Mouse (Mus musculus) intestine, embryonic 15.5 days (tissue): ENCODE measurements around the gene Reps2. TPM values are rescaled to one million over a fixed set of nuclear protein-coding genes. Genes with fewer than 3 reads are reported as not detected.

Experiments used
- ATAC-seq: fragments of 200-750 bp; cut with Nextera tagmentation; 2 replicates; pipeline ENCODE4 v1.8.0; 2017; ENCODE audit warnings: moderate TSS enrichment, moderate library complexity
- H3K27ac ChIP-seq: fragments of 300-500 bp; sonication (generic); 2 replicates; pipeline ENCODE4 v1.5.1; 2015; ENCODE audit warnings: mild to moderate bottlenecking, inconsistent platforms
- H3K27me3 ChIP-seq: fragments of 300-500 bp; sonication (generic); replicated peaks from 2 replicates; pipeline ENCODE4 v1.6.1; 2015; ENCODE audit warnings: inconsistent platforms
- H3K36me3 ChIP-seq: fragments of 300-500 bp; sonication (generic); 2 replicates; pipeline ENCODE4 v1.6.1; 2015; ENCODE audit warnings: inconsistent platforms
- H3K4me1 ChIP-seq: fragments of 300-500 bp; sonication (generic); replicated peaks from 2 replicates; pipeline ENCODE4 v1.6.1; 2015; ENCODE audit warnings: inconsistent platforms
- H3K4me2 ChIP-seq: fragments of 300-500 bp; sonication (generic); replicated peaks from 2 replicates; pipeline ENCODE4 v1.6.1; 2015; ENCODE audit warnings: mild to moderate bottlenecking, inconsistent platforms
- H3K4me3 ChIP-seq: fragments of 300-500 bp; sonication (generic); replicated peaks from 2 replicates; pipeline ENCODE4 v1.5.1; 2015; ENCODE audit warnings: inconsistent platforms
- H3K9ac ChIP-seq: fragments of 300-500 bp; sonication (generic); 2 replicates; pipeline ENCODE4 v1.6.1; 2015; ENCODE audit warnings: inconsistent platforms
- H3K9me3 ChIP-seq: fragments of 300-500 bp; sonication (generic); 2 replicates; pipeline ENCODE4 v1.6.1; 2016; ENCODE audit warnings: inconsistent platforms
- WGBS: fragments of 180-500 bp; shearing (Covaris S2); methylation state at CpG from one replicate; pipeline ENCODE4 v1.1.7; 2015; 5-methylcytosine and 5-hydroxymethylcytosine counted together
- polyA plus RNA-seq: library from polyadenylated mRNA; unstranded; fragments of >200 nt; fragmentation: Nextera tagmentation; extraction: Ambion mirVana; gene quantifications from 2 replicates; pipeline ENCODE4 v1.2.1, GENCODE M21; 2015

The Reps2 gene
- 0.48 and 0.62 TPM in 2 replicates for polyA plus RNA-seq

DNA sequence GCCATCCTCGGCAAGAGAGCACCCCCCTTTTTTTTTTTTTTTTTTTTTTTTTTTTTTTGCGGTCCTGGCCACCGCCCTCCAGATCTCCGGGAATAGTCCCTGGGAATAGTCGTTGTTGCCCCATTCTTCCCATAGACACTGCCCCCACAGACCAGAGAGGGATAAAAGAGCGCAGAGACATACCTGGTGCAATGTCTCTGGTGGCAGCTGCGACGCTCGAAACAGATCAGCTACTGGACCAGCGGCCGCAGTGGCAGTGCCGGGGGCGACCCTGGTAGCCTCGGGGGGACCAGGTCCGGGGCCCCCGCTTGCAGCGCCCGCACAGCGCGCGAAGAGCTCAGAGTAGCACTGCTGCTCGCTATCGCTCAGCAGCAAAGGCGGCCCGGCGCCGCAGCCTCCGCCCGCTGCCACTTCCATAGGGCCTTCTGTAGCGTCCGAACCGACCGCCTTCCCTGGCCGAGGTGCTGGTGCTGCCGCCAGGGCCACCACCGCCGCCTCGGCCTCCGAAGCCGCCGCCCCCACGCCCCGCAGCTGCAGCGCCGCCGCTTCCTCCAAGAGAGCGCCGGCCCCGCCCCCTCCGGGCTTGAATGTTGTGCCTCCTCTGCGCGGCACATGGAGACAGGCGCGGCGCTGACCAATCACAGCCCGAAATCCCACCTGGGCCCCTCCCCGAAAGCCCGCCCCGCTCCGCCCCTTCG is at the start of gene Reps2:
TSS of gene Reps2 (minus strand) at position 559 of the 698 bp plus-strand sequence.
- H3K36me3 ChIP-seq = no peaks in the 10 kb centered on the region
- 14% methylated on average over 54 of the region's 61 CpGs for WGBS
- peak; percentile 99 for ATAC-seq

DNA sequence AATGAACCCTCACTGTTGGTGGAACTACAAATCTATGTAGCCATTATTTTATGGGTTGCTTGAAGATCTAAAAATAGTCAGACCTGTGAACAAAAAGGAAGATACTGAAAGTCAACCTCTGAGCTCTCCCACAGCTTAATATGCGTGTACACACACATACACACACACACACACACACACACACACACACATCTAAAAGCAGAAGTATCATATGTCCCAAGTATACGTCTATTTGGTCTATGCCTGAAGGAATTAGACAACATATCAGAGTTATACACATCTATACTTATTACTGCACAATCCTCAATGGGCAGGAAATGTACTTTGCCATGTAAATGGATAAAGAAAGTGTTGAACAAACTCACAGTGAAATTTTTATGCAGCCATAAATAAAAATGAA is 47.8 kb upstream of the Reps2 start:
- 53% methylated on average over 2 of the region's 2 CpGs for WGBS
- Histone ChIP-seq H3K9ac (no peak overlapping the region), H3K4me1 (no peaks in the 10 kb centered on the region), H3K4me3 (no peak overlapping the region), H3K36me3 (no peaks in the 10 kb centered on the region), H3K9me3 (no peaks in the 10 kb centered on the region), H3K4me2 (no peak overlapping the region), H3K27me3 (no peaks in the 10 kb centered on the region), H3K27ac (no peak overlapping the region)
- ATAC-seq = no peak

More for the DNA sequence above, at the start of gene Reps2:
- Histone ChIP-seq H3K4me3 (peak within 1 kb of the TSS; percentile 57), H3K27ac (no peak within 1 kb of the TSS), H3K9ac (peak within 1 kb of the TSS; percentile 46), H3K4me1 (no peaks in the 10 kb centered on the region), H3K27me3 (no peaks in the 10 kb centered on the region), H3K4me2 (peak within 1 kb of the TSS; percentile 88), H3K9me3 (no peaks in the 10 kb centered on the region)

DNA sequence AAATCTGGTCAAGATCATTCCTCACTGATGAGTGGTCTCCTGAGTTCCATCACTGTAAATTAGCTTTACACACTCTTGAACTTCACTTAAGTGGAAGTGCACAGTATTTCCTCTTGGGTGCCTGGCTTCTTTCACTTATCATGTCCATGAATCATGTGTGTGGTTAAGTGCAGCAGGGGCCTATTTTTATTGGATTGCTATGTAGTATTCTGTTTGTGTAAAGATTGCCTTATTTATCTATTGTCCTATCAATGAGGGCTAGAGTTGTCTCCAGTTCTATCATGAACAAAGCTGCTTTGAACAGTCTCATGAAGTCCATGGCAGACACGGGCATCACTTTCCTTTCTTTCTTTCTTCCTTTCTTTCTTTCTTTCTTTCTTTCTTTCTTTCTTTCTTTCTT is 41.9 kb upstream of the Reps2 start:
- Histone ChIP-seq H3K4me1 (no peaks in the 10 kb centered on the region), H3K36me3 (no peaks in the 10 kb centered on the region), H3K9ac (no peak overlapping the region), H3K27me3 (no peaks in the 10 kb centered on the region; the same call in 1 of the 2 replicates), H3K27ac (no peak overlapping the region), H3K4me2 (no peak overlapping the region), H3K4me3 (no peak overlapping the region), H3K9me3 (no peaks in the 10 kb centered on the region)
- 87% methylated on average over 1 of the region's 1 CpGs for WGBS
- ATAC-seq = no peak

DNA sequence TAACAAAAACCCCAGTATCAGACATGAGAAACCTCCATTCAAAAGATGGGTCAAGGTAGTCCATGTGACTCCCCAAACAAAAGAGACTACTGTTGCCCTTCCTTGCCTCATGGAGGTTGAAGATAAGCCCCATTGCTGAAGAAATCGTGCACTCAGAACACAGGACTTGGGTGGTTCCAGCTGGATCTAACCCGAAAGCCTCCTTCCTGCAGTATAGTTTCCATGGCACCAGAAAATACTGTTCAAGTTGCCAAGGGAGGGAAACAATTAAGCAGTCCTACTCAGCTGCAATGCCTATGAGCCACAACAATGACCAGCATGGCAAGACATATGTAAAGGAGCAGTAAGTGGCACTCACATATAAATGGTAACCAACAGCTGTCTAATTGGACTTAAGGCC is 36.1 kb upstream of the Reps2 start:
- no peak for ATAC-seq
- no peaks in the 10 kb centered on the region for H3K36me3 ChIP-seq
- 57% methylated on average over 2 of the region's 2 CpGs for WGBS

DNA sequence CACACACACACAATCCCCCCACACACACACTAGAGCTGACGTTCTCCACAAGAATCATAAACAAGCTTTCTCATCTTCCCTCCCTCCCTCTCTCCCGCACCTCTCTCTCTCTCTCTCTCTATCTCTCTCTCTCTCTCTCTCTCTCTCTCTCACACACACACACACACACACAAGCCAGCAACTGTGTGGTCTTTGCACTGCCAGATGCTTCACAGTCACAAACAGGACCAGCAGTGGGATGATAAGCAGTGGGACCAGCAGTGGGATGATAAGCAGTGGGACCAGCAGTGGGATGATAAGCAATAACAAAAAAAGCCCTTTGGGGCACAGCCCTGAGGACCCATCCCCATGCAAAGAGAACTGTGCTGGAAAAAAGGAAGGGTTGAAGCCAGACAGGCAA is 35.4 kb upstream of the Reps2 start:
- WGBS = 56% methylated on average over 2 of the region's 2 CpGs
- H3K4me3 ChIP-seq = no peak overlapping the region
- H3K36me3 ChIP-seq = no peaks in the 10 kb centered on the region
- peak; percentile 20; the same call in 1 of the 2 replicates for ATAC-seq
- H3K27me3 ChIP-seq = no peaks in the 10 kb centered on the region; the same call in 1 of the 2 replicates
- no peaks in the 10 kb centered on the region for H3K9me3 ChIP-seq
- H3K9ac ChIP-seq = no peak overlapping the region
- no peaks in the 10 kb centered on the region for H3K4me1 ChIP-seq
- H3K4me2 ChIP-seq = no peak overlapping the region
- no peak overlapping the region for H3K27ac ChIP-seq

More for the DNA sequence above, 36.1 kb upstream of the Reps2 start:
- Histone ChIP-seq H3K27me3 (no peaks in the 10 kb centered on the region; the same call in 1 of the 2 replicates), H3K9ac (no peak overlapping the region), H3K4me2 (no peak overlapping the region), H3K27ac (no peak overlapping the region), H3K4me1 (no peaks in the 10 kb centered on the region), H3K9me3 (no peaks in the 10 kb centered on the region), H3K4me3 (no peak overlapping the region)

DNA sequence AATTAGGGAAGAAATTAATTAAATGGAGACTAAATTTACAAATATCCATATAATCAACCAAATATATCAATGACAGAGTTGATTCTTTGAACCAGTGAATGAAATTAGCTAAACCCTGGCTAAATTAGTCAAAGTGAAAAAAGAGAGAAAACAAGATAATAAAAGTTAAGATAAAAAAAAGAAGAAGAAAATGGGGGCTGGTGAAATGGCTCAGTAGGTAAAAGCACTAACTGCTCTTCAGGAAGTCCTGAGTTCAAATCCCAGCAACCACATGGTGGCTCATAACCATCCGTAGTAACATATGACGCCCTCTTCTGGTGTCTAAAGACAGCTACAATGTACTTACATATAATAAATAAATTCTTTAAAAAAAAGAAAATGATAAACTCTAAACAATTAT is 22.7 kb upstream of the Reps2 start:
- Histone ChIP-seq H3K27ac (no peak overlapping the region), H3K4me2 (no peak overlapping the region), H3K27me3 (no peaks in the 10 kb centered on the region), H3K9me3 (no peaks in the 10 kb centered on the region), H3K36me3 (no peaks in the 10 kb centered on the region), H3K4me1 (no peaks in the 10 kb centered on the region), H3K9ac (no peak overlapping the region), H3K4me3 (no peak overlapping the region)
- WGBS = 69% methylated on average over 2 of the region's 2 CpGs
- no peak for ATAC-seq

DNA sequence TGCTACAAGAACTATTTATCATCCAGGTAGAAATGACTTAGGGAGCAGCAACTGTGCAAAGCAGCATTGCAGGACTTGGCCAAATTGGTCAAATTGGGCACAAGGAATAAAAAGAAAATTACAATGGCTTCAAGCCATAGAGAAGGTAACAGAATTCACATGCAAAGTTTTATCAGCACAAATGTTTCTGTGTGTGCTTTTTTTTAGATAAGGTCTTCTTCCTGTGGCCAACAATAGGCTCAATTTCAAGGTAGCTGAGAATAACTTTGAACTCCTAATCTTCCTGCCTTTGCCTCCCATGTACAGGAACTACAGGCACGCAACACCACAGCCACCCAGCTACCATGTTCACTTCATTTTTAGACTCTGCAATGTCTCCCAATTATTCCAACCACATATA is 16.7 kb upstream of the Reps2 start:
- no peak overlapping the region for H3K9ac ChIP-seq
- no peak for ATAC-seq
- H3K4me1 ChIP-seq = no peaks in the 10 kb centered on the region
- H3K27me3 ChIP-seq = no peaks in the 10 kb centered on the region
- no peaks in the 10 kb centered on the region for H3K36me3 ChIP-seq
- 88% methylated on average over 1 of the region's 1 CpGs for WGBS
- no peak overlapping the region for H3K4me3 ChIP-seq
- no peaks in the 10 kb centered on the region for H3K9me3 ChIP-seq
- H3K27ac ChIP-seq = no peak overlapping the region
- no peak overlapping the region for H3K4me2 ChIP-seq

DNA sequence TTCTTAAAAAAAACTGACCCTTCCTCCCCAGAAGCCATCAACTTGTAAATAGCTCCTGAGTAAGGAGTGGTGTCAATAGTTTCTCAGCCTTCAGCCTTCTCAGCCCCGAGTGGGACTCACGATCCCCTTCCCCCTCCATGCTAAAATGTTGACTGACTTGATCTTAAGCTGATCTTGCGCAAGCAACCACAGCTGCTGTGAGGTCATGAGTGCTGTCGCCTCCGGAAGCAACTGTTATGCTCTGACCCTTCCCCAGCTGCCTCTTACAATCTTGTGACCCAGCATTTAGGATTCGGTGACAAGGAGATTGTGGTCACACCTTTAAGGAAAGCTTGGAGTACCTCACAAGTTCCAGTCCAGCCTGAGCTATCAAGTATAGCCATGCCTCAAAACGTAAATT is 10.1 kb upstream of the Reps2 start:
- Histone ChIP-seq H3K27me3 (no peaks in the 10 kb centered on the region), H3K27ac (no peak overlapping the region), H3K36me3 (no peaks in the 10 kb centered on the region), H3K4me3 (no peak overlapping the region), H3K4me2 (no peak overlapping the region), H3K9ac (no peak overlapping the region), H3K9me3 (no peaks in the 10 kb centered on the region), H3K4me1 (no peaks in the 10 kb centered on the region)
- WGBS = 83% methylated on average over 7 of the region's 7 CpGs
- no peak for ATAC-seq

DNA sequence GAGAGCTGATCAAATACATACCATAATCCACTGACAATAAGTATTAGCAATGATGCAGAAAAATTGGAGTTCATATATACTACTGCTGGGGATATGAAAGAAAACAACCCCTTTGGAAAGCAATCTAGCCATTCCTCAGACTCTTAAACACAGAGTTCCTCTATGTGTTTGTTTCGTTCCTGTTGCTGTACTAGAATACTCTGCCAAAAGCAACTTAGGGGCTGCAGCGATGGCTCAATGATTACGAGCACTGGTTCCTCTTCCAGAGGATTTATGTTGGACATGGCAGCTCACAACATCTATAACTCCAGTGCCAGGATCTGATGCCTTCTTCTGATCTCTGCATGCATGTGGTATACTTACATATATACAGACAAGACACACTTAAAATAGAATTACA is 9.0 kb upstream of the Reps2 start:
- Histone ChIP-seq H3K4me3 (no peak overlapping the region), H3K9me3 (no peaks in the 10 kb centered on the region), H3K36me3 (no peaks in the 10 kb centered on the region), H3K4me2 (no peak overlapping the region), H3K4me1 (no peaks in the 10 kb centered on the region), H3K27me3 (no peaks in the 10 kb centered on the region), H3K9ac (no peak overlapping the region), H3K27ac (no peak overlapping the region)
- WGBS = 81% methylated on average over 3 of the region's 3 CpGs
- ATAC-seq = no peak

DNA sequence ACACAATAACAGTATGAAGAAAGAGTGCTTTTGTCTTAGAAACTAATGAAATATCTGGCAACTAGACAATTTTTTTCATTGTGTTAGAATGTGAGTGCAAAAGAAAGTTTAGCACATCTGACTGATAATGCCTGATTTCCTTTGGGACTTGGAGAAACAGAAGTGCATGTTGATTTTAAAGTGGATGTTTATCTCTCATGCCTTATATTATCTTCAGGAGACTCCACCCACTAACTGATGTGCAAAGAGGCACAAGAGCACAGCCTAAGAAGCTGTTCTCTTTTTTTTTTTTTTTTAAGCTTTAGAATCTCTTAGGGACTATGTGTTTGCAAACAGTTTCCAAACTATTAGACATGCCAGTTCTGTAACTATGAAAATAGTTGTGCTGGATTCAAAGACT is 7.7 kb upstream of the Reps2 start:
- H3K9me3 ChIP-seq = no peaks in the 10 kb centered on the region
- no peaks in the 10 kb centered on the region for H3K36me3 ChIP-seq
- ATAC-seq = no peak
- no peak overlapping the region for H3K4me2 ChIP-seq
- no peaks in the 10 kb centered on the region for H3K27me3 ChIP-seq
- H3K9ac ChIP-seq = no peak overlapping the region
- no peaks in the 10 kb centered on the region for H3K4me1 ChIP-seq
- H3K27ac ChIP-seq = no peak overlapping the region
- H3K4me3 ChIP-seq = no peak overlapping the region

DNA sequence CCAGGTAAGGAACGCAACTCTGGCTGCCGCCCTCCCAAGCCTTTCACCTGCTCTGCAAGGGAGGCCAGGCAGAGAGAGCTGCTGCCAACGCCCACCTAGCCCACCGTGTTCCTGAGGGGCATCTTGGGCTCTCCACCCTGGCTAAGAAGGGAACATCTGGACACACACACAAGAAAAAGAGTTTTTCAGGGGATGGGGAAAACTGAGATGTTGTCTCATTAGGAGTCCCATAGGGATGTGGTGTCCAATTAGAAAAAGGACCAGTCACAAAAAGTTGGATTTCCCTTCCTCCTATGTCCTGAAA is 292 bp upstream of the Reps2 start:
- ATAC-seq = no peak
- Histone ChIP-seq H3K4me1 (no peaks in the 10 kb centered on the region), H3K27me3 (no peaks in the 10 kb centered on the region), H3K9ac (0 out of 2 replicates have a peak overlapping the region, but pooled peaks have one; percentile 46), H3K4me3 (peak overlapping the region; percentile 57), H3K27ac (no peak overlapping the region), H3K36me3 (no peaks in the 10 kb centered on the region), H3K9me3 (no peaks in the 10 kb centered on the region), H3K4me2 (peak overlapping the region; percentile 88)
- 16% methylated on average over 4 of the region's 4 CpGs for WGBS

DNA sequence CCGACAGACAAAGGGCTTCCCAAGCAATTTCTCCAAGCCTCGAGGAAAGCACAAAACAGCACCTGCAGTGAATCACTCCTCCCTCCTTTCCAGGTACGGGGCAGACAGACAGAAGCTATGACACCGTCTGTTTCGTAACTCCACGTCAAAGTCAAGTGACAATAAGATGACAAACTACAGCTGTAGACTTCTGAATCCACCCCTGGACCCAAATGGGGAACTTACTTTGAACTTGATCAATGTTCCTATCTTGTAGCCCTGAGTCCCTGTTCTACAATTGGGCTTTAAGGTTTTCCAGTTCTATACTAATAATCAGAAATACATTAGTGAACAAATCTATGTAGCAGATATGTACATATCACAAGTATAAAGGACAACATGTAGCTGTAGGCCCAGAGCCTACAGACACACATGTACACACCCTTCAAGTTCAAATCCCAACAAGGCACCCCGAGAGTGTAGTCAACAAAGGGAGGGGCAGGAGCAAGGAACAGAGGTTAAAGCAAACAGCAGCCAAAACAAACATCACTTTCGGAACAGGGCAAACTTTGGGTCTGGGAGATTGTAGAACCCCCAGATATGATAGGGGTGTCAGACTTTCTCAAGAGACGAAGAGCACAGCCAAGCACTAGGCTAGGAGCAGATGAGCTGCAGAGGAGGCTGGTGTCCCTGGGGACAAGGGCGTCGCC is 903 bp downstream of the Reps2 start:
- Histone ChIP-seq H3K36me3 (no peaks in the 10 kb centered on the region), H3K4me2 (peak overlapping the region; percentile 88), H3K9me3 (no peaks in the 10 kb centered on the region), H3K27ac (no peak overlapping the region), H3K9ac (no peak overlapping the region), H3K4me3 (peak overlapping the region; percentile 57), H3K4me1 (no peaks in the 10 kb centered on the region), H3K27me3 (no peaks in the 10 kb centered on the region)
- ATAC-seq = peak; percentile 32; the same call in 1 of the 2 replicates
- WGBS = 48% methylated on average over 9 of the region's 11 CpGs

DNA sequence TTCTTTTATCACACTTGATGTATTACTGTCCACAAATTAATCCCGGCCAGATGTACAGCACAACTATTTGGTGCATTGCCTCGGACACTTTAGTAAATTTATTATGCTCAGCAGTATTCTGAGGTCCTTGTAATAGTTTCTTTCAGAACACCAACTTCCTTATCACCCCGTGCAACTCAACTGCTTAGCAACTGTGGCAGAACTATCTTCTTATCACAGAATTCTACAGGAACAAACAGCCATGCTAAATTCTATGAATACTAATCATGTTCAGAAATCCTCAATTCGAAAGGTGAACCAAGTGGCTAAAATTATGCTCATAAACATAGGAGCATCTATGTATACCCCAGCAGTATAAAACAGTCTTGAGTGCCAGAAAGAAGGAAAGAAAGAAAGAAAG is 1.7 kb downstream of the Reps2 start:
- Histone ChIP-seq H3K36me3 (no peaks in the 10 kb centered on the region), H3K4me2 (no peak overlapping the region), H3K9ac (no peak overlapping the region), H3K4me3 (no peak overlapping the region), H3K27me3 (no peaks in the 10 kb centered on the region), H3K9me3 (no peaks in the 10 kb centered on the region), H3K27ac (no peak overlapping the region), H3K4me1 (no peaks in the 10 kb centered on the region)
- no peak for ATAC-seq
- WGBS = 60% methylated on average over 4 of the region's 4 CpGs
